Mouse (Mus musculus): ENCODE data around the gene Rab31.

DNA sequence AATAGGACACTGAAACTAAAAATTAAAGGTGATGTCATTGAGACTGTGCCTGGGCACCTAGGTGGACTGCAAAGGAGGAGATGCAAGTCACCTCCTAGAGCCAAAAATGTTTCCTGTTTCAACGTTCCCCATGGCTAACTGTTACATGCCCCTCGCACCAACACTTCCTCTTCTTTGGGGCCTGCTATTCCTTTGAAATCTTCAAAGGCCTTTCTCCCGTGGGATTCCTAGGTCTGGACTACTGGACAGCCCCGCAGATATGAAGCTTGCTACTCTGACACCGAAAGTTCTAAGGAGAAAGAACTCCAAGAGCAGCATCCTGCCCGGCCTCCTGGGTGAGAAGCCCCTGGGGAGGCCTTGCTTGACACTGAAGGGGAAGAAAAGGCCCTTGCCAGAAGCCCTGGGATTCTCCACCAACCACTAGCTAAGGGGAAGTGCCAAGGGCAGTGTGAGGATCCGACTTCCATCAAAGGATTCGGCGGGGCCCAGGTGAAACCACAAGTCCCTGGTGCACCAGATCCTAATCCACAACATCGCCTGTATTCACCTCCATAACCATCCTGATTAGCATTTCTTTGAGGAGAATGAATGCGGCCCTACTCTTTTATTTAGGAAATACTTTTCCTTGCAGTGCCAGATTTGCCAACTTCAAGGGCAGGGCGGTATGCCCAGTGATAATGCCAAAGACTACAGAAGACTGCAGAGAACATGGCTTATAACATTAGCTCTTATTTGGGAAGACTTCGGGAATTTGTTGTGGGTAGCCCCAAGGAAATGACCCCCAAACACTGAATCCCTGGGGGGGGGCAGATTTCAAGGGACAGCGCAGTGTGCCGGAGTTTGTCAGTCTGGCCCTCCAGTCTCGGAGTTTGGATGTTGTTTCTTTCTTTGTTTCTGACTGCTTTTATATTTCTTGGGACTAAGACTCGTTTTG is 1.3 kb downstream of the Rab31 start:
- TF ChIP-seq POLR2A (IDR thresholded peaks at IDR 0.05; ENCODE audit: control insufficient read depth, extremely low read depth, insufficient read depth, low read length, poor library complexity) (no peak), CTCF (IDR thresholded peaks at IDR 0.05; ENCODE audit: borderline replicate concordance, control insufficient read depth, extremely low read depth, insufficient read depth, low read length, poor library complexity) (no peak)

All from thymus, adult 2 months (tissue).